Mouse (Mus musculus) gastrocnemius, postnatal 14 days (tissue): Measurements from ENCODE around the gene Shroom3. TPM values are rescaled to one million over a fixed set of nuclear protein-coding genes. Genes with fewer than 3 reads are reported as not detected.
A peak's percentile ranks its signal among the peaks of the same experiment; 100 is the strongest.

Source experiments
- DNase-seq: peaks from one replicate; pipeline ENCODE4 v3.0.0; 2021; ENCODE audit warnings: mixed read lengths
- intact Hi-C: fragments of 180-260 bp; cut with DNase I; formaldehyde crosslinking; loops from one replicate; pipeline ENCODE4 v1.15.1; 2025; ENCODE audit warnings: low total_unique reads
- total RNA-seq, 2 experiments: library from RNA; stranded (reverse); gene quantifications; 2 replicates each; pipeline ENCODE4 v1.2.3; 2021

The Shroom3 gene
- total RNA-seq, 2 experiments from 2014 or later = 1.2 to 1.7 TPM

- no peak for DNase-seq
- intact Hi-C loops = no loop called here
Measured at GRCm38 (mm10) chr5:92939246-92939995, 256.2 kb downstream of the Shroom3 start.

GRCm38 (mm10) chr5:92942166-92942565 lies 258.9 kb downstream of the Shroom3 start:
- intact Hi-C loops = no loop called here
- DNase-seq = no peak

- no peak for DNase-seq
- intact Hi-C loops = no loop called here
Measured at GRCm38 (mm10) chr5:92942577-92942976, 259.3 kb downstream of the Shroom3 start.

- intact Hi-C loops = no loop called here
Measured at GRCm38 (mm10) chr5:92944867-92945266, 261.6 kb downstream of the Shroom3 start.

GRCm38 (mm10) chr5:92948972-92949745 lies 265.9 kb downstream of the Shroom3 start:
- intact Hi-C loops = no loop called here

More at GRCm38 (mm10) chr5:92944867-92945266, 261.6 kb downstream of the Shroom3 start:
- DNase-seq = no peak

GRCm38 (mm10) chr5:92950583-92950982 lies 267.3 kb downstream of the Shroom3 start:
- intact Hi-C loops = loop anchor here (10.0 kb wide), 1 partner anchor 266 kb away; the partner anchor contains the start of gene Shroom3
- DNase-seq = no peak

More at GRCm38 (mm10) chr5:92948972-92949745, 265.9 kb downstream of the Shroom3 start:
- no peak for DNase-seq

- intact Hi-C loops = loop anchor here (10.0 kb wide), 1 partner anchor 266 kb away; the partner anchor contains the start of gene Shroom3
- DNase-seq = no peak
Measured at GRCm38 (mm10) chr5:92951079-92951478, 267.8 kb downstream of the Shroom3 start.

GRCm38 (mm10) chr5:92953865-92954264 lies 270.6 kb downstream of the Shroom3 start:
- no peak for DNase-seq
- intact Hi-C loops = loop anchor here (2.0 to 10.0 kb wide), 2 partner anchors 227 to 269 kb away; partner anchors contain the start of gene Shroom3

- intact Hi-C loops = loop anchor here (10.0 kb wide), 1 partner anchor 270 kb away; the partner anchor contains the start of gene Shroom3
- peak; percentile 70 for DNase-seq
Measured at GRCm38 (mm10) chr5:92954323-92954722, 271.1 kb downstream of the Shroom3 start.

GRCm38 (mm10) chr5:92954827-92955475 lies 271.7 kb downstream of the Shroom3 start:
- peak; percentile 36 for DNase-seq
- intact Hi-C loops = loop anchor here (10.0 kb wide), 1 partner anchor 270 kb away; the partner anchor contains the start of gene Shroom3

- DNase-seq = no peak
- intact Hi-C loops = loop anchor here (10.0 kb wide), 1 partner anchor 274 kb away; the partner anchor contains the start of gene Shroom3
Measured at GRCm38 (mm10) chr5:92959287-92959686, 276.1 kb downstream of the Shroom3 start.

- DNase-seq = no peak
- intact Hi-C loops = loop anchor here (10.0 kb wide), 1 partner anchor 275 kb away; the partner anchor contains the start of gene Shroom3
Measured at GRCm38 (mm10) chr5:92959708-92960107, 276.5 kb downstream of the Shroom3 start.

GRCm38 (mm10) chr5:92961353-92961752 lies 278.1 kb downstream of the Shroom3 start:
- intact Hi-C loops = no loop called here
- no peak for DNase-seq

- intact Hi-C loops = no loop called here
- no peak for DNase-seq
Measured at GRCm38 (mm10) chr5:92961770-92962231, 278.6 kb downstream of the Shroom3 start.

GRCm38 (mm10) chr5:92964691-92965090 lies 281.5 kb downstream of the Shroom3 start:
- DNase-seq = no peak
- intact Hi-C loops = no loop called here

- DNase-seq = no peak
- intact Hi-C loops = no loop called here
Measured at GRCm38 (mm10) chr5:92967143-92967542, 283.9 kb downstream of the Shroom3 start.

GRCm38 (mm10) chr5:92967906-92968305 lies 284.7 kb downstream of the Shroom3 start:
- no peak for DNase-seq
- intact Hi-C loops = no loop called here

GRCm38 (mm10) chr5:92969443-92969842 lies 286.2 kb downstream of the Shroom3 start:
- DNase-seq = no peak
- intact Hi-C loops = no loop called here

- DNase-seq = no peak
- intact Hi-C loops = no loop called here
Measured at GRCm38 (mm10) chr5:92969926-92970325, 286.7 kb downstream of the Shroom3 start.
